Mouse (Mus musculus) heart, adult 2 months (tissue): ENCODE data around the gene Xpot. TPM values are rescaled to one million over a fixed set of nuclear protein-coding genes. Genes with fewer than 3 reads are reported as not detected.

ENCODE experiments used
- DNase-seq, 2 experiments: peaks; one replicate each; pipeline ENCODE4 v3.0.0; 2021
- H3K27ac ChIP-seq: fragments of 200-600 bp; 2 replicates; pipeline ENCODE4 v1.8.1; 2022
- H3K27me3 ChIP-seq: fragments of 200-500 bp; 2 replicates; pipeline ENCODE4 v1.6.1; 2012; ENCODE audit warnings: mild to moderate bottlenecking, low read length, inconsistent platforms, mixed read lengths; ENCODE audit not compliant: control insufficient read depth, insufficient read depth
- H3K36me3 ChIP-seq: fragments of 200-500 bp; 2 replicates; pipeline ENCODE4 v1.6.1; 2012; ENCODE audit warnings: low read length, inconsistent platforms; ENCODE audit not compliant: control insufficient read depth, insufficient read depth
- H3K4me1 ChIP-seq: fragments of 200-500 bp; 2 replicates; pipeline ENCODE4 v1.6.1; 2011; ENCODE audit warnings: low read length; ENCODE audit not compliant: control insufficient read depth, insufficient read depth
- H3K4me3 ChIP-seq: fragments of 200-600 bp; 2 replicates; pipeline ENCODE4 v1.8.1; 2022
- H3K79me2 ChIP-seq: fragments of 200-500 bp; replicated peaks from 2 replicates; pipeline ENCODE4 v1.6.1; 2012; ENCODE audit warnings: mild to moderate bottlenecking, inconsistent platforms, low read length, moderate library complexity, mixed read lengths; ENCODE audit not compliant: control insufficient read depth, insufficient read depth
- H3K9ac ChIP-seq: fragments of 200-500 bp; 2 replicates; pipeline ENCODE4 v1.6.1; 2012; ENCODE audit warnings: low read depth, mild to moderate bottlenecking, control low read depth, inconsistent platforms, low read length, mixed read lengths
- CTCF ChIP-seq: fragments of 200-600 bp; IDR thresholded peaks from 2 replicates; pipeline ENCODE4 v1.8.1; 2022; ENCODE audit warnings: antibody characterized with exemption, mild to moderate bottlenecking, moderate library complexity
- EP300 ChIP-seq: fragments of 200-500 bp; IDR thresholded peaks from 2 replicates; pipeline ENCODE4 v1.6.1; 2011; ENCODE audit warnings: low read depth, low read length, control low read depth; ENCODE audit not compliant: insufficient read depth
- POLR2A ChIP-seq: fragments of 200-500 bp; IDR thresholded peaks from 2 replicates; pipeline ENCODE4 v1.6.1; 2011; ENCODE audit warnings: mild to moderate bottlenecking, low read depth, low read length, control low read depth; ENCODE audit not compliant: insufficient read depth
- whole genome bisulfite sequencing: fragments of 180-500 bp; shearing (Covaris S2); methylation state at CpG from one replicate; pipeline ENCODE4 v1.1.7; 2018; 5-methylcytosine and 5-hydroxymethylcytosine counted together
- intact Hi-C: fragments of 180-260 bp; cut with DNase I; formaldehyde crosslinking; loops from one replicate; pipeline ENCODE4 v1.15.1; 2025
- long read RNA-seq: library from polyadenylated mRNA; stranded (forward); transcript quantifications from one replicate; pipeline ENCODE4 v2.0.0, GENCODE M21; 2021
- polyA plus RNA-seq: library from polyadenylated mRNA; depleted of rRNA; stranded (reverse); fragments of >200 nt; gene quantifications from 2 replicates; pipeline ENCODE4 v1.2.3, GENCODE M21; 2012; rRNA removed
- total RNA-seq, 2 experiments: library from RNA; stranded (reverse); gene quantifications; 2 replicates each; pipeline ENCODE4 v1.2.3; 2021

Gene Xpot
- total RNA-seq (10 to 100 TPM; 30.0 to 30.8 TPM), polyA plus RNA-seq (43.8 and 59.9 TPM in 2 replicates)
- long read RNA-seq, full-length matches to known transcripts = 2 of 18 reads
- long read RNA-seq, partial matches to known transcripts = 3 of 18 reads
- long read RNA-seq, other reads (novel, unspliced or antisense) = 13 of 18 reads

DNA sequence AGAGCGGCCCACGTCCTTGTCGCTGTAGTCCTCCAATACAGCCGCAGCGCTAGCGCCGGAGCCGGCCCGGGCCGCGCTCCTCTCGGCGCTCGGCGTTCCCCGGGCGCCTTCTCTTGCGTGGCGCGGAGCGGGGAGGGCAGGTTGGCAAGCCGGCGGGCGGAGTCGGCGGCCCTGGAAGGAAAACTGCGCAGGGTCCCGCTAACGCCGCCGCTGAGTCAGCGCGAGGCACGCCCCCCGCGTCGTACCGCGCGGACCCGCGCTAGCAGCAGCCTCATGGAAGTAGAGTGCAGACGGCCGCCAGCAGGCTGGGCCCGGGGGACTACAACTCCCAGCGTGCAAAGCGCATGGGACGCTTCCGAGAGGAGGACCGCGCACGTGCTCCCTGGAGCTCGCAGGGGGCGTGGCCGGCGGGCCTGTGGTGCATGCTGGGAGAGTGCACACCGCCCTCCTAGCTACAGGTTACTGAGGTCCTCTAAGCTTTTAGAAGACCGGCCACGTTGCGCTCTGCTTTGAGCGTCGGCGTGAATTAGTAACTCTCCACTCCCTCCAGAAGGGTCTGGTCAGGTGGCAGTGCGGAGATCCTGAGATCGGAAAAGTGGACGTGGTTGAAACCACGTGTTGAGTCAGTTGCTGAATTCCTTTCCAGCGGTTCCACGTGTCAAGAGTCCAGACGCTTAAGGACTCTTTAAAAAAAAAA, at the start of gene Xpot:
Gene Xpot, minus strand, starts transcription at position 147 of the 697 bp plus-strand sequence.
- H3K9ac ChIP-seq = peak within 1 kb of the TSS; percentile 93
- peak; percentile 98 to 99 for DNase-seq
- under 1% methylated on average over 70 of the region's 70 CpGs for WGBS
- peak; percentile 84 for TF ChIP-seq EP300
- peak; percentile 87 for TF ChIP-seq POLR2A
- peak; percentile 40 for TF ChIP-seq CTCF
- peak within 1 kb of the TSS; percentile 90 for H3K27ac ChIP-seq
- intact Hi-C loops = no loop called here
- H3K4me3 ChIP-seq = peak within 1 kb of the TSS; percentile 91
- H3K27me3 ChIP-seq = no peaks in the 10 kb centered on the region
- H3K79me2 ChIP-seq = 0 out of 2 replicates have a peak, but pooled peaks cover 4% of the 10 kb centered on the region
- peaks cover 8% of the 10 kb centered on the region for H3K36me3 ChIP-seq
- H3K4me1 ChIP-seq = peaks cover 3% of the 10 kb centered on the region; the same call in 1 of the 2 replicates

DNA sequence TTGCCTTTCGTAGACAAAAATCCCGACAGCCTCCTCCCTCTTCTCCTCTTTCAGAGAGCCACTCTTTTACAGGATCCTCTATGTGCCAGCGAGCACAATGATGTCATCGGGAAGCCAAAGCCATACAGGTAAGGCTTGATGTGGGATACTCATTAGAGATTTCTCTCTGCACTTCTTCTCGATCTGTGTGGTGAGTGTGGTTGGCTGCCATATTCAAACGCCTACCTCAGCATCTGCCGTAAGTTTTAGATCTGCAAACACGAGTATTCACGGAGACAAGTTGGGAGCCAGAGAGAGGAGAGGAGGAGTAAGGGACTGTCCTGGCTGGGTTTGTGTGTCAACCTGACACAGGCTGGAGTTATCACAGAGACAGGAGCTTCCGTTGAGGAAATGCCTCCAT, 43.0 kb upstream of the Xpot start:
- DNase-seq = no peak
- 80% methylated on average over 10 of the region's 10 CpGs for WGBS
- intact Hi-C loops = no loop called here
- no peaks in the 10 kb centered on the region for H3K36me3 ChIP-seq
- no peak overlapping the region for H3K27ac ChIP-seq
- no peak overlapping the region for H3K4me3 ChIP-seq
- TF ChIP-seq POLR2A (no peak), EP300 (no peak), CTCF (no peak)
- H3K79me2 ChIP-seq = no peaks in the 10 kb centered on the region
- H3K4me1 ChIP-seq = no peaks in the 10 kb centered on the region
- H3K27me3 ChIP-seq = no peaks in the 10 kb centered on the region
- H3K9ac ChIP-seq = no peak overlapping the region

DNA sequence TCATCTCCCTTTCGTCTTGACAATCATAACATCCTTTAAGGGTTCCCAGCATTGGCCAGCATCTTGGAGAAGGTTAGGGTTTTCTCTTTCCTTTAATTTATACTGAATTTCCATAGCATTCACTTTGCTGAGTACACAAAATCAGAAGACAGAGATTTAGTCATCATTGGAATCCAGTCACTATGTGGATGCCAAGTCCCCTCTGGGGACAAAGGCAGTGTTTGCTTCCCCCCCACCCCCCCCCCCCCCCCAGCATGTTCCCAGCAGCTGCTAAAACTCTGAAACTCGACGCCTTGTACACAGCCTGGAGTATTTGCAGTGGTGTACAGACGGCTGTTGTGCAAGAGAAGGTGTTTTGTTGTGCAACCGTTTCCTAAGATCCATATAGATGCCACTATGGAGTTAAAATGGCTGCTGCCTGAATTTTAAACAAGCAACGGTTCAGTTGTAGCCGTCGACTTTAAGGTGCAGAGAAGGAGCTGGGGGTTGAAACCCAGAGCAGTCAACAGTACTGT, 39.6 kb upstream of the Xpot start:
- no peak overlapping the region for H3K27ac ChIP-seq
- intact Hi-C loops = no loop called here

DNA sequence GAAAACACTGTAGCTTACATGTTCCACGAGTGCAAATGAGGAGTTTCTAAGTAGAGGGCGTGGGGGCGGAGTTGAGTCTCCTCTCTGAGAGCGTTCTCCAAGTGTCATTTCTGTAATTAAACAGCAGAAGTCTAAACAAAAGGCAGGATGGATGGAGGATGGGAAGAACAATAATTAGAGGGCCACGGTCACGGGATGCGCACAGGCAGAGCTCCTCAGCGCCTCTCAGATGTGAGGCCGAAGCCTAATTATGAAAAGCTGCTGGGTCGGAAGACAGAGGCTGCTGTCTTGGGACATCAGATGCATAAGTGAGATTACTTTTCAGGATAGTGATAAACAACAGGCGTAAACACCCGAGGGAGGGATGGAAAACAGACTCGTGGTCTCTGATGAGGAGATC, 37.5 kb upstream of the Xpot start:
- H3K4me3 ChIP-seq = no peak overlapping the region
- no peaks in the 10 kb centered on the region for H3K79me2 ChIP-seq
- H3K9ac ChIP-seq = no peak overlapping the region
- H3K27me3 ChIP-seq = no peaks in the 10 kb centered on the region
- WGBS = 72% methylated on average over 13 of the region's 13 CpGs
- no peaks in the 10 kb centered on the region for H3K4me1 ChIP-seq
- no peaks in the 10 kb centered on the region for H3K36me3 ChIP-seq
- no peak for TF ChIP-seq CTCF
- TF ChIP-seq POLR2A = no peak
- TF ChIP-seq EP300 = no peak
- no peak overlapping the region for H3K27ac ChIP-seq
- DNase-seq = no peak
- intact Hi-C loops = no loop called here

More for the DNA sequence above, 39.6 kb upstream of the Xpot start:
- no peak overlapping the region for H3K4me3 ChIP-seq
- H3K79me2 ChIP-seq = no peaks in the 10 kb centered on the region
- TF ChIP-seq POLR2A (no peak), CTCF (no peak), EP300 (no peak)
- H3K27me3 ChIP-seq = no peaks in the 10 kb centered on the region
- 62% methylated on average over 8 of the region's 8 CpGs for WGBS
- DNase-seq = no peak
- H3K9ac ChIP-seq = no peak overlapping the region
- H3K4me1 ChIP-seq = no peaks in the 10 kb centered on the region
- no peaks in the 10 kb centered on the region for H3K36me3 ChIP-seq

DNA sequence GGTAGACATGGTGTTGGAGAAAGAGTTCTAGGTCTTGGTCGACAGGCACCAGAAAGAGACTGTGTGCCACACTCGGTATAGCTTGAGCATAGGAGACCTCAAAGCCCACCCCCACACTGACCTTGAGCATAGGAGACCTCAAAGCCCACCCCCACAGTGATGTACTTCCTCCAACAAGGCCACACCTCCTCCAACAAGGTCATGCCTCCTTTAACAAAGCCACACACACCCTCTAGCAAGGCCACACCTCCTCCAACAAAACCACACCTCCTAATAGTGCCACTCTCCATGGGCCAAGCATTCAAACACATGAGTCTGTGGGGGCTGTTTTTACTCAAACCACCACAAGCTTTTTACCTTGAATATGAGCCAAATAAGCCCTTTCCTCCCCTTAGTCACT, 36.6 kb upstream of the Xpot start:
- Histone ChIP-seq H3K4me3 (no peak overlapping the region), H3K27me3 (no peaks in the 10 kb centered on the region), H3K9ac (no peak overlapping the region), H3K79me2 (no peaks in the 10 kb centered on the region), H3K4me1 (no peaks in the 10 kb centered on the region), H3K36me3 (no peaks in the 10 kb centered on the region), H3K27ac (no peak overlapping the region)
- TF ChIP-seq POLR2A = no peak
- no peak for TF ChIP-seq EP300
- TF ChIP-seq CTCF = no peak
- intact Hi-C loops = no loop called here
- DNase-seq = no peak
- WGBS = 89% methylated on average over 2 of the region's 2 CpGs

DNA sequence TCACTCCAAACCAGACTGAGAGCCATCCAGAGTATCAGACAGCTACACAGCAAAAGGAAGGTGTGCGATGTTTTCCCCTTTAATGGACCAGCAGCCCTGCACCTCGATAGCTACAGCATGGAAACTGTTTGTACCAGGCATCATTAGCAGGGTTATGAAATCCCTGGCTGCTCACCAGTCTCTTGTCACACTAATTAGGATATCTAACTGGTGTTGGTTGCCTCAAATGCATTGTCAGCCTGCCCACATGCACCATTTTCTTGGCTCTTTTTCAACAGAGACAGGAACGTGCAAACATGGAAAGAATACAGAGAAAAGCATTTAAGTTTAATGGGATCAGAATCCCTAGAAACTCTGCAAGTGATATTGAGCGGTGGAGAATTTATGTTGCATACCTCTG, 29.8 kb upstream of the Xpot start:
- Histone ChIP-seq H3K4me1 (no peaks in the 10 kb centered on the region), H3K27me3 (no peaks in the 10 kb centered on the region), H3K27ac (no peak overlapping the region), H3K79me2 (no peaks in the 10 kb centered on the region), H3K36me3 (no peaks in the 10 kb centered on the region), H3K9ac (no peak overlapping the region), H3K4me3 (no peak overlapping the region)
- no peak for DNase-seq
- intact Hi-C loops = no loop called here
- WGBS = 77% methylated on average over 4 of the region's 4 CpGs
- TF ChIP-seq POLR2A (no peak), EP300 (no peak), CTCF (no peak)
